Mouse (Mus musculus): ENCODE measurements at regions not wholly inside any gene's neighbourhood (a gene's known extent, or its start where the extent isn't known, plus 50 kb on each side); places are given as distances from the start of the nearest gene placed in this dataset.

DNA sequence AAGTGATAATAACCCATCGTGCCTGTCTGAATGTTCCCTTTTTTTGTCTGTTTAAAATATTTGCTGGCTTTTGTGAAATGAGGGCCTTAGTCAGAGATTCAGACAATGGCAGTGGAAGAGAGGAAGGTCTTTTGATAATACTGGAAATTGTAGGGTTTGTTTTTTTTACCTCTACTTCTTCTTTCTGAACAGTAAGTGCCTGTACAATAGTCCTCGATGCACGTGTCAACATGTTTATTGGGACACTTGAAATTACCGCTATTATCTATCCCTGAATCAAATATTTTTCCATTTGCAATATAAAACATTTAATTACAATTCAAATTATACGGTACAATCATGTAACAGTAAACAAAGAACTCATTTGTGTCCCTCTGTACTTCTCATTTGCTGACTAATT is 733.5 kb downstream of the Fam19a2 start:
- no peak for DNase-seq

GRCm38 (mm10) chr10:123998959-123999358 is 735.2 kb downstream of the Fam19a2 start:
- no peak for DNase-seq

DNA sequence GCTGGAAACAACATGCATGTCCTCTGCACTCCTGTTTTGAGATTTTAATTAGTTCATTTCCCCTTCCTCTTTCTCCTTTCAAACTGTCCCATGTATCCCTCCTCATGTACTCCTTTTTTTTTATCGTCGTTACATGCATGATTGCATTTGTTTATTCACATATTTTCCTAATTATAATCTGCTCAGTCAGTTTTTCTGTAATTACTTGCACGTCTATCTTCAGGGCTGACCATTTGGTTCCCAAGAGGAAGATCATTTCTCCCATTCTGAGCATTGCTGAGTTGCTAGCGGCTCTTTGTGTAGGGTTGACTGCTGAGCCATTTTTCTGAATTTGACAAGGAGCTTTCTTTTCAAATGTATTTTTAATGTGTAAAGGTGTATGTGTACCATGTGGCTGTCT is 781.2 kb downstream of the Fam19a2 start:
- DNase-seq = no peak

- no peak for DNase-seq
Observed at GRCm38 (mm10) chr10:124045791-124046190, 782.0 kb downstream of the Fam19a2 start.

- DNase-seq = no peak
Observed at GRCm38 (mm10) chr10:124082756-124083155, 819.0 kb downstream of the Fam19a2 start.

DNA sequence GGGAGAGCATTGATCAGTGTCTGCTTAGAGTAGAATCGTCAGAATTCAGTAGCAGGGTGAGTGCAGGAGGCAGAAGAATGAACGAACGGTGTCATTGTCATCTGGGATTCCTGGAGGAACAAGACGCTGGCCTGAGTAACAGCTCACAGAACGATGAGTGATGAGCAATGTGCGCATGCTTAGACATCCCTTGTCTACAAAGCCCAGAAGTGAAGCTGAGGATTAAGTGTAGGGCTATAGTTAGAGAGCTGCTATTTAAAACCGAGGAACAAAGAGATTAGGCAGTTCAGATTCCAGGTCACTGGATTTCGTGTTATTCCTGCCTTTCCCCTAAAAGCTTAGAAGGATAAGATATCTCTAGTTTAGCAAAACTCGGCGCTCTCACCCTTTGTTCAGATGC is 826.8 kb downstream of the Fam19a2 start:
- no peak for DNase-seq

- no peak for DNase-seq
Observed at GRCm38 (mm10) chr10:124091364-124091763, 827.6 kb downstream of the Fam19a2 start.

- DNase-seq = no peak
Observed at GRCm38 (mm10) chr10:124119585-124119984, 855.8 kb downstream of the Fam19a2 start.

- no peak for DNase-seq
Observed at GRCm38 (mm10) chr10:124138456-124138855, 874.7 kb downstream of the Fam19a2 start.

- DNase-seq = no peak
Observed at GRCm38 (mm10) chr10:124142336-124142735, 878.5 kb downstream of the Fam19a2 start.

DNA sequence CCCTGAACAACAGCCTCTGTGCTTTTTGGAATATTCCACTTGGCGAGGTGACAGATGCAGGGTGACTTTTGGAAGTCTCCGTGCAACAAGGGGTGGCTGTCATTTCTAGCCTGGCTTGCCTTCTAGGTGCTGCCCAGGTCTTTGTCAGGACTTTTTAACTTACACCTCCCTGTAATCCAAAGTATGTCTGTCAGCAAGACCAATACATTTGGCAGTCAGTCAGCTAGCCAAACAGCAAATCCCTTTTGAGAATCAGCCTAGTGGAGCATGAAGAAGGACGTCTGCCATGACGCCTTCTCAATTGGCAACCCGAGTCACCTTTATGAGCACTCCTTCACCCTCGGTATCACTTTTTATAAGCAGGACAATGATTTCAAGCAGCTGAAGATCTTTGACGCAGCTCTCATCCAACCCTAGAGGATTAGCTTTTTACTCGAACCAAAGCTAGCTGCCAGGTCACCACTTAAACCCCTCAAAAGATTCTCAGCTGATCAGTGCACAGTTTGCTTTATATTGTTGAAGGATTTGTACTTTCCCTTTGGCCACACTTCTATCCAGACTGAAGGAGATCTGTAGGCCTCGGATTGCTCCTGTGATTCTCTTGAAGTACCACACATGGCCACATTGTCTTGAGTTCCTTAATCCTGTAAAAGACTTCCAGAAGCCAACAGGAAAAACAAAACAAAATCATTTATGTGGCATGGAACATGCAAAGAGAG is 883.1 kb downstream of the Fam19a2 start:
- DNase-seq = no peak

- DNase-seq = no peak
Observed at GRCm38 (mm10) chr10:124163441-124163840, 899.6 kb downstream of the Fam19a2 start.

GRCm38 (mm10) chr10:124175598-124175997 is 911.8 kb downstream of the Fam19a2 start:
- DNase-seq = no peak

DNA sequence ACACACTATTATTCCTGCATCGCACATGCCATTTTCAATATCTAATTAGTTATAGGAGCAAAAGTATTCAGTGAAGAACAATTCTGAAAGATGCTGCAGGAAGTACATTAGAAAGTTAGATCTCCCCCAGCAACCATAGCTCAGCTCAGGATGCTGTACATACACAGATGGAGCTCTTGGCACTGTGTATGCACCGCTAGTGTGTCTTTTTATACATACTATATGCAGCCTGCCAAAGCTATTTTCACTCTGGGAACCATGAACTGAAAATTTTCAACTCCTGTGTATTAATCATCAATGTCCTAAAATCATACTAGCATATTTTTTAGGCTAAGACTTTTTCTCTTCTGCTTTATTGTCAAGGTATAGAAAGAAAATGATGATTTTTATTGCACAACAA is 944.5 kb downstream of the Fam19a2 start:
- no peak for DNase-seq

DNA sequence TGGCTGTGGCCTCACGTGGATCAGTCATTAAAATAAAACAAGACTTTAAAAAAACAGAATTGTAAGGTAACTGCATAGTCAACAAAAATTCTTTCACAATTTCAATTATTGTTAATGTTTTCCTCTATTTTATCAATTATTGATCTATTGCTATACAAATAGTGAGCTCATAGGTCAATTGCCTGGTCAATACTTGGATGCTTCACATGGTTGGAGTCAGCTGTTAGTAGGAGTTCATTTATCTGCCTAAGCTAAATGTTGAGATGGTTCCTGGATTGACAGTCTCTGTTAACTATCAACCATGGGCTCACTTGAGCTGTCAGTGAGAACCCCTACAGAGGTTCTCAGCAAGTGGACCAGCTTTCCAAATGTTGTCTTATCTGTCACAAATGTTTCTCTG is 955.7 kb downstream of the Fam19a2 start:
- DNase-seq = no peak

- no peak for DNase-seq
Observed at GRCm38 (mm10) chr10:124222068-124222467, 958.3 kb downstream of the Fam19a2 start.

- DNase-seq = no peak
Observed at GRCm38 (mm10) chr10:124227061-124227460, 963.3 kb downstream of the Fam19a2 start.

- DNase-seq = no peak
Observed at GRCm38 (mm10) chr10:124249358-124249757, 985.6 kb downstream of the Fam19a2 start.

GRCm38 (mm10) chr10:124250004-124250403 is 986.2 kb downstream of the Fam19a2 start:
- DNase-seq = no peak

DNA sequence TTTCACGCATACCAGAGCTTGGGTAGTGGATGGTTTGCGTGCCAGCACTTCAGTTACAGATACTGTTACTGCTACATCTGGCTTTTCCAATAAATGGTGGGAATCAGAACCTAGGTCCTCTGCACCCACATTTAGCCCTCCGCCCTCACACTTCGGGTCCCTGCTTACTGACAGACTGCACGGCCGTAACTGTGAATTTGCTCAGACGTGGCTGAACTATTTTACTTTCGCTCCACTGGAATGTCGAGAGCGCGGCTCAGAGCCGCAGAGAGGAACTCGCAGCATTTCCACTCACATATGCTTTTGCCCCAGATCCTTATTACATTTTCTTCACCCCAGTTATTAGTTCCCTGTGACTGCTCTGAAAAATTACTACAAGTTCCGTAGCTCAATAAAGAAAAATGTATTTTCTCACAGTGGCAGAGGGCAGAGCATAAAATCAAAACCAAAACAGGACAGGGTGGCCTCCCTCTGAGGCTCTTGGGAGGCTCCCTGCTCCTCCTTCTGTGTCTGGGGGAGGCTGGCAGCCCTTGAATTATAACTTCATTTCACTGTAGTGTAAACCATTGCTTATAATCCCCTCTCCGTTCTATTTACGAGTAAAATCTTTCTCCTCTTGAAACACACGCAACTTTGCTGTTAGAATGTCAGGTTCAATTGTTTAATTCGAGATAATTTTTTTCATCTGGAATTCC is 1024.7 kb downstream of the Fam19a2 start:
- no peak for DNase-seq

GRCm38 (mm10) chr10:124297198-124297677 is 1033.4 kb downstream of the Fam19a2 start:
- DNase-seq = no peak

DNA sequence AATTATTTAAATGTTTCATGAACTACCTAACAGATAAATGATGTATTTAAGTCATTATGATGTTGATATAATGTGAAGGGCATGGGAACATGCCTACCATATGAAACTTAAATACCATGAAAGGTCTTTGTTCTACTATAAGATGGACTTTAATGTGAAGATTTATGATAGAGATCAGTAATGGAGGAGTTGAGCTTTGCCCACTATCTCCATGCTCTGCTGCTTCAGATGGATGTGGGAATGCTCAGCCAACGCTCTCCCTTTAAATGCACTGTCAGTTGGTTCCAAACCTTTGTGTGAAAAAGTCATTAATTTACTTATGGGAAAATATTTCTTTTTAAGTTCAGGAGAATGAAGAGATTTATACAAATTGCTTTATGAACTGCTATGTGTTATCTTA is 1040.9 kb downstream of the Fam19a2 start:
- no peak for DNase-seq

DNA sequence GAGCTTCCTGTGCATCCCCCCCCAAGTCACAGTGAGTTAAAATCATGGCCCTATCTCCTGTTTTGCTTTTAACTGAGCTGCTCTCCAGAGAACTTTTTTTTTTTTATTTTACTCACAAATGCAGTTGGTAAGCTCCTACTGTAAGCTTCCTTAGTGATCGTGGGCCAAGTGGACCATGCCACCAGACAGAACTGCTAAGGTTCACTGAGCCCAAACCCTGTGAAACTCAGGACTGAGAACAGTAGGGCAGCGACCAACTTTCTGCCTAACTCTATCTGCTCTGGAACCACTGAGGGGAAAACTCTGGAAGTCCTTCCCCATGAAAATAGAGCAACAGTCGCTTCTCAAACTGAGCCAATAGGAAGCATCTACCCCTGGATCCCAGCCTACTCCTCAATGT is 1041.8 kb downstream of the Fam19a2 start:
- DNase-seq = peak; percentile 20

DNA sequence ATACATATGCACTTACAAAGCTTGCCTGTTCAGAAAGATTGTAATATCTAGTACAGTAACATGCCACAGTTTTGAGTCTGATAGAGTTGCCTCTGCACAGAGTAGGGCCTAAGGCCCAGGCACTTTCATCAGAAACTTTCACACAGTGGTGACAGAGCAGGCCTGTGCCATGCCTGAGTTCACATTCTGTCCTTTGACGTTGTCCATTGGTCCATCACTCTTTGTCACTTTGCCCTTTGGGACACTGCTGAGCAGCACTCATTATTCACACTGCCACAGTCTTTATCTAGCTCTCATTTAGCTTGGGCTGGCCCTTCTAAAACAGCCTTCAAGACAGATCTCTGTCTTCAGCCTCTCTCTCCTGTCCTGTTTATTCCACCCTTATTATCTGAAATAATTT is 1055.0 kb downstream of the Fam19a2 start:
- DNase-seq = no peak
